Mouse (Mus musculus): ENCODE measurements around the gene Gm20503. TPM values are rescaled to one million over a fixed set of nuclear protein-coding genes. Genes with fewer than 3 reads are reported as not detected.

Gm20503 gene
- polyA plus RNA-seq, 1 experiment from 2014 or later, result 11.5 TPM

- WGBS, result 21% methylated on average over 1 of the region's 1 CpGs
- no peak overlapping the region for H3K4me2 ChIP-seq
- no peaks in the 10 kb centered on the region for H3K27me3 ChIP-seq (replicated peaks; ENCODE audit: control insufficient read depth, insufficient read depth, low read length)
- H3K4me1 ChIP-seq (replicated peaks; ENCODE audit: control insufficient read depth, insufficient read depth, low read length), result no peaks in the 10 kb centered on the region
- ATAC-seq (replicated peaks; ENCODE audit: low FRiP score) (no peak), DNase-seq (ENCODE audit: low spot score) (no peak)
- H3K36me3 ChIP-seq (ENCODE audit: control insufficient read depth, insufficient read depth, low read length), result no peaks in the 10 kb centered on the region
- H3K9ac ChIP-seq (ENCODE audit: low read depth, low read length), result no peak overlapping the region
- H3K27ac ChIP-seq (ENCODE audit: low read depth, low read length), result no peak overlapping the region
- no peaks in the 10 kb centered on the region for H3K9me3 ChIP-seq (ENCODE audit: control insufficient read depth, low read length)
- no peak overlapping the region for H3K4me3 ChIP-seq (ENCODE audit: low read depth, low read length)
Observed at GRCm38 (mm10) chr4:59089391-59089790, 86.4 kb downstream of the Gm20503 start.

Other genes starting within 250 kb of the Gm20503 start
- not detected in 2 replicates for gene Olfr267, start 215.5 kb upstream of the Gm20503 start, polyA plus RNA-seq (2014; fragmentation: Nextera tagmentation; extraction: Ambion mirVana)
- 43.0 and 44.8 TPM in 2 replicates for gene Ecpas, start 90.5 kb upstream of the Gm20503 start, polyA plus RNA-seq (2014; fragmentation: Nextera tagmentation; extraction: Ambion mirVana)
- gene Zkscan16, start 59.6 kb upstream of the Gm20503 start, polyA plus RNA-seq (2014; fragmentation: Nextera tagmentation; extraction: Ambion mirVana), result 0.21 and 0.29 TPM in 2 replicates
- 28.0 and 30.5 TPM in 2 replicates for gene Ptgr1, start 16.1 kb upstream of the Gm20503 start, polyA plus RNA-seq (2014; fragmentation: Nextera tagmentation; extraction: Ambion mirVana)
- gene Dnajc25, start 8.1 kb upstream of the Gm20503 start, polyA plus RNA-seq (2014; fragmentation: Nextera tagmentation; extraction: Ambion mirVana), result 8.8 and 11.1 TPM in 2 replicates
- gene Gng10, start 31.9 kb downstream of the Gm20503 start, polyA plus RNA-seq (2014; fragmentation: Nextera tagmentation; extraction: Ambion mirVana), result 67.6 and 78.9 TPM in 2 replicates
- gene AI481877, start 135.8 kb downstream of the Gm20503 start, polyA plus RNA-seq (2014; fragmentation: Nextera tagmentation; extraction: Ambion mirVana), result not detected in 2 replicates
- gene Ugcg, start 186.0 kb downstream of the Gm20503 start, polyA plus RNA-seq (2014; fragmentation: Nextera tagmentation; extraction: Ambion mirVana), result 25.9 and 26.1 TPM in 2 replicates